Mouse (Mus musculus) intestine, embryonic 16.5 days (tissue): Measurements from ENCODE around the gene Pdzd8. TPM values are rescaled to one million over a fixed set of nuclear protein-coding genes. Genes with fewer than 3 reads are reported as not detected.
A peak's percentile ranks its signal among the peaks of the same experiment; 100 is the strongest.

ENCODE experiments used
- ATAC-seq: fragments of 200-750 bp; cut with Nextera tagmentation; 2 replicates; pipeline ENCODE4 v1.8.0; 2017; ENCODE audit warnings: moderate TSS enrichment, moderate library complexity
- H3K27ac ChIP-seq: fragments of 300-500 bp; sonication (generic); 2 replicates; pipeline ENCODE4 v1.5.1; 2014; ENCODE audit warnings: mild to moderate bottlenecking, low read length
- H3K27me3 ChIP-seq: fragments of 300-500 bp; sonication (generic); replicated peaks from 2 replicates; pipeline ENCODE4 v1.6.1; 2014; ENCODE audit warnings: low read length, control low read depth, mixed read lengths; ENCODE audit not compliant: control insufficient read depth, insufficient read depth
- H3K36me3 ChIP-seq: fragments of 300-500 bp; sonication (generic); 2 replicates; pipeline ENCODE4 v1.6.1; 2014; ENCODE audit warnings: low read length, control low read depth; ENCODE audit not compliant: control insufficient read depth, insufficient read depth
- H3K4me1 ChIP-seq: fragments of 300-500 bp; sonication (generic); 2 replicates; pipeline ENCODE4 v1.6.1; 2014; ENCODE audit warnings: low read length, control low read depth, mixed read lengths; ENCODE audit not compliant: control insufficient read depth, insufficient read depth
- H3K4me2 ChIP-seq: fragments of 300-500 bp; sonication (generic); 2 replicates; pipeline ENCODE4 v1.6.1; 2014; ENCODE audit warnings: low read depth, low read length, control low read depth
- H3K4me3 ChIP-seq: fragments of 300-500 bp; sonication (generic); 2 replicates; pipeline ENCODE4 v1.5.1; 2014; ENCODE audit warnings: mild to moderate bottlenecking, low read length
- H3K9ac ChIP-seq: fragments of 300-500 bp; sonication (generic); 2 replicates; pipeline ENCODE4 v1.6.1; 2014; ENCODE audit warnings: low read depth, low read length
- H3K9me3 ChIP-seq: fragments of 300-500 bp; sonication (generic); 2 replicates; pipeline ENCODE4 v1.6.1; 2016; ENCODE audit warnings: low read length, control low read depth; ENCODE audit not compliant: control insufficient read depth
- WGBS: fragments of 180-500 bp; shearing (Covaris S2); extraction: QIAGEN DNeasy Blood & Tissue Kit; methylation state at CpG from one replicate; pipeline ENCODE4 v1.1.7; 2014; 5-methylcytosine and 5-hydroxymethylcytosine counted together
- polyA plus RNA-seq: library from polyadenylated mRNA; unstranded; fragments of >200 nt; fragmentation: Nextera tagmentation; extraction: Ambion mirVana; gene quantifications from 2 replicates; pipeline ENCODE4 v1.2.1, GENCODE M21; 2015

Pdzd8 gene
- polyA plus RNA-seq, 1 experiment from 2014 or later = 5.9 TPM

- no peak for ATAC-seq
- WGBS = 84% methylated on average over 4 of the region's 4 CpGs
- Histone ChIP-seq H3K4me3 (no peak overlapping the region), H3K27me3 (no peaks in the 10 kb centered on the region), H3K36me3 (no peaks in the 10 kb centered on the region), H3K27ac (no peak overlapping the region), H3K9ac (no peak overlapping the region), H3K4me1 (no peaks in the 10 kb centered on the region), H3K9me3 (no peaks in the 10 kb centered on the region), H3K4me2 (no peak overlapping the region)
Observed at GRCm38 (mm10) chr19:59357878-59358277, 12.3 kb upstream of the Pdzd8 start.

- Histone ChIP-seq H3K27me3 (no peaks in the 10 kb centered on the region), H3K9ac (no peak overlapping the region), H3K4me1 (no peaks in the 10 kb centered on the region), H3K4me3 (no peak overlapping the region), H3K27ac (no peak overlapping the region), H3K4me2 (no peak overlapping the region), H3K36me3 (no peaks in the 10 kb centered on the region), H3K9me3 (no peaks in the 10 kb centered on the region)
- WGBS = 72% methylated on average over 14 of the region's 14 CpGs
- no peak for ATAC-seq
Observed at GRCm38 (mm10) chr19:59356843-59357595, 11.4 kb upstream of the Pdzd8 start.

GRCm38 (mm10) chr19:59356388-59356787, 10.8 kb upstream of the Pdzd8 start:
- H3K36me3 ChIP-seq = no peaks in the 10 kb centered on the region
- no peak for ATAC-seq

GRCm38 (mm10) chr19:59354906-59355305, 9.3 kb upstream of the Pdzd8 start:
- ATAC-seq = no peak
- H3K9ac ChIP-seq = no peak overlapping the region
- no peak overlapping the region for H3K4me2 ChIP-seq
- no peaks in the 10 kb centered on the region for H3K36me3 ChIP-seq
- H3K4me3 ChIP-seq = no peak overlapping the region
- H3K9me3 ChIP-seq = no peaks in the 10 kb centered on the region
- H3K4me1 ChIP-seq = no peaks in the 10 kb centered on the region
- H3K27ac ChIP-seq = no peak overlapping the region
- WGBS = 42% methylated on average over 2 of the region's 2 CpGs
- H3K27me3 ChIP-seq = no peaks in the 10 kb centered on the region

More at GRCm38 (mm10) chr19:59356388-59356787, 10.8 kb upstream of the Pdzd8 start:
- 76% methylated on average over 3 of the region's 3 CpGs for whole genome bisulfite sequencing
- H3K4me3 ChIP-seq = no peak overlapping the region
- H3K27ac ChIP-seq = no peak overlapping the region
- no peak overlapping the region for H3K9ac ChIP-seq
- H3K9me3 ChIP-seq = no peaks in the 10 kb centered on the region
- H3K4me1 ChIP-seq = no peaks in the 10 kb centered on the region
- H3K27me3 ChIP-seq = no peaks in the 10 kb centered on the region
- no peak overlapping the region for H3K4me2 ChIP-seq

- H3K4me2 ChIP-seq = no peak overlapping the region
- no peak overlapping the region for H3K4me3 ChIP-seq
- H3K36me3 ChIP-seq = no peaks in the 10 kb centered on the region
- H3K27me3 ChIP-seq = no peaks in the 10 kb centered on the region
- no peak overlapping the region for H3K27ac ChIP-seq
- H3K4me1 ChIP-seq = no peaks in the 10 kb centered on the region
- H3K9ac ChIP-seq = no peak overlapping the region
- ATAC-seq = no peak
- 72% methylated on average over 3 of the region's 3 CpGs for WGBS
- H3K9me3 ChIP-seq = no peaks in the 10 kb centered on the region
Observed at GRCm38 (mm10) chr19:59352760-59353159, 7.2 kb upstream of the Pdzd8 start.

- Histone ChIP-seq H3K4me2 (no peak overlapping the region), H3K27me3 (no peaks in the 10 kb centered on the region), H3K9me3 (no peaks in the 10 kb centered on the region), H3K4me3 (no peak overlapping the region), H3K27ac (no peak overlapping the region), H3K9ac (no peak overlapping the region), H3K4me1 (peaks cover 2% of the 10 kb centered on the region; the same call in 1 of the 2 replicates), H3K36me3 (no peaks in the 10 kb centered on the region)
- 41% methylated on average over 15 of the region's 15 CpGs for WGBS
- ATAC-seq = no peak
Observed at GRCm38 (mm10) chr19:59351151-59351889, 5.7 kb upstream of the Pdzd8 start.

- no peaks in the 10 kb centered on the region for H3K27me3 ChIP-seq
- no peak overlapping the region for H3K4me3 ChIP-seq
- no peak overlapping the region for H3K4me2 ChIP-seq
- no peak overlapping the region for H3K9ac ChIP-seq
- no peak for ATAC-seq
- no peaks in the 10 kb centered on the region for H3K9me3 ChIP-seq
- 82% methylated on average over 7 of the region's 7 CpGs for WGBS
- no peak overlapping the region for H3K27ac ChIP-seq
- peaks cover 3% of the 10 kb centered on the region; the same call in 1 of the 2 replicates for H3K4me1 ChIP-seq
- H3K36me3 ChIP-seq = no peaks in the 10 kb centered on the region
Observed at GRCm38 (mm10) chr19:59350273-59350903, 4.8 kb upstream of the Pdzd8 start.

- Histone ChIP-seq H3K36me3 (no peaks in the 10 kb centered on the region), H3K4me2 (no peak overlapping the region), H3K9ac (no peak overlapping the region), H3K27me3 (no peaks in the 10 kb centered on the region), H3K27ac (no peak overlapping the region), H3K4me3 (no peak overlapping the region), H3K9me3 (no peaks in the 10 kb centered on the region), H3K4me1 (peaks cover 3% of the 10 kb centered on the region; the same call in 1 of the 2 replicates)
- no peak for ATAC-seq
- WGBS = 87% methylated on average over 6 of the region's 6 CpGs
Observed at GRCm38 (mm10) chr19:59349329-59349960, 3.9 kb upstream of the Pdzd8 start.

- no peaks in the 10 kb centered on the region for H3K27me3 ChIP-seq
- H3K9me3 ChIP-seq = no peaks in the 10 kb centered on the region
- no peaks in the 10 kb centered on the region for H3K36me3 ChIP-seq
- no peak for ATAC-seq
- peak overlapping the region; percentile 88 for H3K4me2 ChIP-seq
- peak overlapping the region; percentile 85 for H3K9ac ChIP-seq
- peak overlapping the region; percentile 71 for H3K27ac ChIP-seq
- peaks cover 12% of the 10 kb centered on the region for H3K4me1 ChIP-seq
- H3K4me3 ChIP-seq = peak overlapping the region; percentile 90
- 3% methylated on average over 11 of the region's 11 CpGs for WGBS
Observed at GRCm38 (mm10) chr19:59346325-59346724, 745 bp upstream of the Pdzd8 start.
